Mouse (Mus musculus) adrenal gland, adult 2 months (tissue): ENCODE results near the gene Dip2b. TPM values are rescaled to one million over a fixed set of nuclear protein-coding genes. Genes with fewer than 3 reads are reported as not detected.

Source experiments
- DNase-seq: peaks from one replicate; pipeline ENCODE4 v3.0.0; 2021
- polyA plus RNA-seq: library from polyadenylated mRNA; depleted of rRNA; stranded (reverse); fragments of >200 nt; gene quantifications from 2 replicates; pipeline ENCODE4 v1.2.3, GENCODE M21; 2012
- total RNA-seq, 2 experiments: library from RNA; stranded (reverse); gene quantifications; 2 replicates each; pipeline ENCODE4 v1.2.3; 2021

Dip2b gene
- total and polyA plus RNA-seq, 3 experiments = 4.7 to 14.6 (median 13.8) TPM

DNA sequence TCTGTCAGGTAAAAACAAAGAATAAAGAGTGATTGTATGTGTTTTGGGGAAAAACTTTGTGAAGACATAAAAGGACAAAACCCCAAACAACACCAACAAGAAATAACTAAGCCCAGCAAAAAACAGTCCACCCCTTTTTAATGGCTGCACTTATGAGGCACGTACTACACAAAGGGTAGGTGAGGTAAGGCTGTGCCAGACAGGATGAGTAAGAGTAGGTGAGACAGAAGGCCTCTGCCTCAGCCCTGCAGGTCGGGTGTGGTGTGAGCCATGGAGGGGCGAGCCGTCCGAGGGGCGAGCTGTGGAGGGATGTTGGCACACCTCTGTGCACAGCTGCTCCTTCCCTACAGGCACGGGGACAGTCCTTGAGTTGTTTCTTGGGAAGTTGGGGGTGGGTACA lies 12.5 kb downstream of the Dip2b start:
- no peak for DNase-seq

DNA sequence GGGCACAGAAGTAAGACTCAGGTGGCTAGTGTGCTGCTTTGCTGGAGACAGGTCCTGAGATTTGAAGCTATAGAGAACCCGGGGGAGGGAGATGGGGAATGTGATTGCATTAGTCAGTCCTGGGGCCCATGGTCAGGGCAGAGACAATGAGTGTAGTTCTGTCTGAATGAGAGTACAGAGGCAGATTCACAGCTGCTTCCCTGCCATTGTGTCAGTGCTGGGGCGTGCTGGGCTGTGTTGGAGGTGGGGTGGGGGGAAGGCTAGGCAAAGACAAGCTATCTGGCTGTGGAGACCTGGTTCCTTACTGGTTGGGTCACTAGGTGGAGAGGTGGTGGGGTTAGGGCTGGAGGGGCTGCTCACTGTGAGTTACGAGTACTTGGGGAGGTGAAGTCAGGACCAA lies 14.3 kb downstream of the Dip2b start:
- DNase-seq = no peak

GRCm38 (mm10) chr15:100056397-100056908 lies 18.0 kb downstream of the Dip2b start:
- DNase-seq = no peak

DNA sequence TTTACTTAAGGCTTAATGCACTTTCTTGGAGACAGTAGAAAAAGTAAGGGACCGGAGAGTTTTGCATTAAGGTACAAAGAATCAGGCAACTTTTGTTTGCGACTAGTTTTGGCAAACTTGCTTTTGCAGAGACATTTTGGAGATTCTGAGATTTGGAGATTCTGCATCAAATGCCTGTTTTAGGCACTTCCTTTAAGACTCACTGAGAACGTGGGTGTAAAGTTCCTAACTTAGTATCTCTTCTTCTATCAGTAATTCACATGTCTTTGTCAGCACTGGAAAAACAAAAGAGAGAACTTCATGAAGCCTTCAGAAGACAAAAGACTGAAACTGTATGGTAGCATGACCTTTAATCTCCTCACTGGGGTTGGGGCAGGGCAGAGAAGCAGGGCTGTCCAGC lies 19.2 kb downstream of the Dip2b start:
- no peak for DNase-seq

GRCm38 (mm10) chr15:100058143-100058542 lies 19.7 kb downstream of the Dip2b start:
- no peak for DNase-seq

GRCm38 (mm10) chr15:100058912-100059311 lies 20.4 kb downstream of the Dip2b start:
- DNase-seq = no peak

GRCm38 (mm10) chr15:100059626-100060311 lies 21.3 kb downstream of the Dip2b start:
- no peak for DNase-seq

DNA sequence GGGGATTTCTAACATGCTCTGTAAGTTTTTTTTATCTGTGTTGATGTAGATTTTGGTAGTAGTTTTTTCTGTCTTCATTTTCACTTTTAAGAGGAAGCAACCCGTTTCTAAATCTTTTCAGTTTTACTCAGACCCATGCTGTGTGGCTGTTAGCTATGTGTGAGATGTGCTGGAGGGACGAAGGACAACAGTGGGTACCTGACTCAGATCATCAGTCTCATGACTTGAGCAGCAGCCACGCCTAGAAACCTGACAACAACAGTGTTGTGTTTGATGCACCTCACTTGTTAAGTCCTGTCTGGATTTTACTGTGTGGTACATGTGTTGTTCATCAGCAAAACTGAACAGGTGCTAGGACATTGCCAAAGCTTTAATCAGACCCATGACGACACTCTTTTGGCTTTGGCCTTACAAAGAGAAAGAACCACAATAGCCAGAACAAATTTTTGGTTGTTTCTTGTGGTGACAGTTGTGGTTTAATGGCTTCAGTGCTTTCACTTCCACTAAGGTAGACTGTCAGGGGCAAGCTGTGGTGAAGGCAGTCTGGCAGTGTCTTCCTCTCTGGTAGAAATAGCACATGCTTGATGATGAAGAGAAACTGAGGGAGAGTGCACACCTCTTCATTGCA lies 22.2 kb downstream of the Dip2b start:
- no peak for DNase-seq

DNA sequence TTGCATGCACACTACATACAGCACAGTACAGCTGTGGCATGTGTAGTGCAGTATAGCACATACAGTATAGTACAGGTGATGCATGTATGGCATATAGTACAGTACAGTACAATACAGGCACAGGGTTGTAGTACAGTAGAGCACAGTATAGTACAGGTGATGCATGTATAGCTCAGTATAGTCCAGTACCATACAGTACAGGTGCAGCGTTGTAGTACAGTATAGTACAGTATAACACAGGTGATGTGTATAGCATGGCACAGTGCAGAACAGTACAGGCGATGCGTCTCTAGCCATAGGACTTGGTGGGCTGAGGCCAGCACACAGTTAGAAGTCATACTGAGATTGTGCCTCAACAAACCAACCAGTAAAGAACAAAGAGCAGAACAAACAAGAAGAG lies 22.9 kb downstream of the Dip2b start:
- DNase-seq = no peak

DNA sequence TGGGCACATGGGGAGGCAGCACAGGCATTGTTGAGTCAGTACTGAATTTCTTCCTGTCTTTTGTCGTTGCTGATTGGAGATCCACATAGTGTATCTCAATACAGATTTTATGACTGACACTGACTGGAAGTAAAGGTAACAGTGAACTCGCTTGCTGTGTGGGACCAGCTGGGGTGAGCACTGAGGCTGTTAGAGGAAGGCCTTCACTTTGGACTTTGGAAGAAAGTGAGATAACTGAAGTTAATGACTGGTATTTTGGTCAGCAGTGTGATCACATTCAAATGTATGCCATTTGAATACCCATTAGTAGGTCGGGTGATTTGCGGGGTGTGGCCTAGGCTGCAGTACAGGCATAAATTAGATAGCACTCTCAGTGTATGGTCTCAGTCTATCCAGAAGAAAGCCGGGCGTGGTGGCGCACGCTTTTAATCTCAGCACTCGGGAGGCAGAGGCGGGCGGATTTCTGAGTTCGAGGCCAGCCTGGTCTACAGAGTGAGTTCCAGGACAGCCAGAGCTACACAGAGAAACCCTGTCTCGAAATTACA lies 24.8 kb downstream of the Dip2b start:
- DNase-seq = no peak

DNA sequence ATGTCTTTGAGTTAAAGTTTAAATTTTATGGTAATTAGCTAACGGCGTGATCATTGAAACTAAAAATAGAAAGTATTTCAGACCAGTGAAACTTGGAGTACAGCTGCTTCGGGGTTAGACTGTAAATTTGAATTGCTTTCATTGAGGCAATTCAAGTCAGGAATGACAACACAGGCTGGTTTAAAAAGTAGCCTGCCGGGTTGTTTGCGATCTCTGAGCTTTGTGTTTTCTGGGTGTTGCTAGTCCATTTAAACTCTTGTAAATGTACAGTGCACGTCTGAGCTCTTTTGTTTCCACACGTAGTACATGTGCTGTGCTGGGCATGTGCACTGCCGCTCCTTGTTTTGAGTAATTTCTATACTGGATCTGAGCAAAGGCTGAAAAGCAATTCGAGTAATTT lies 28.2 kb downstream of the Dip2b start:
- DNase-seq = no peak

DNA sequence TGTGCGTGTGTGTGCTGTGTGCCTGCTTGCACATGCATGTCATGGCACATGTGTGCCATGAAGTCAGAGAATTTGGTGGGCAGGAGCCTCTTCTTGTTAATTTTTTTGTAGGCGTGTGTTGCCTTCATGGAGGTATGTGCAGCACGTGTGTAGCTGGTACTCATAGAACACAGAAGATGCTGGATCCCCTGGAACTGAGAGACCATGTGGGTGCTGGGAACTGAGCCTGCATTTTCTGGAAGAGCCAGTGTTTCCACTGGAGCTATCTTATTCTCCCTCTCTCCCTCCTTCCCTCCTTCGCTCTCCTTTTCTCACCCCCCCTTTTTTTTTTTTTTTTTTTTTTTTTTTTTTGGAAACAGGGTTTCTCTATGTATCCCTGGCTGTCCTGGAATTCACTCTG lies 30.6 kb downstream of the Dip2b start:
- no peak for DNase-seq

DNA sequence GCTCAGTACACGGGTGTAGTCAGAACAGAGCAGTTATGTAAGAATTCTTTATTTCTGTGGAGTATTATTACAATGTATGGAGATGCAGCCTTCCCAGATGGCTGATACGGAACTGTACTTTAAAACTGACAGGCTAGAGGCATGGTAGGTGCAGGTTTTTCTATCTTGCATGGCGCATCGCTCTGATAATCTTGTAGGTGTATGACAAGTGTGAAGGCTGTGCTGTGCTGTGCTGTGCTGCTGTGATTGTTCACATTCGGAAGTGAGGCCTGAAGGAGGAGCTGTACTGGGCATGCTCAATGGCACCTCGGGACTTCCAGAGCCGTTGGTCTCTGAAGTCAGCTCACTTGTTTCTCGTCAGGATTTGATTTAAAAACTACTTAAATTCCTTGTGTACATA lies 31.6 kb downstream of the Dip2b start:
- no peak for DNase-seq

- no peak for DNase-seq
Observed at GRCm38 (mm10) chr15:100071819-100072218, 33.4 kb downstream of the Dip2b start.

GRCm38 (mm10) chr15:100073696-100074453 lies 35.4 kb downstream of the Dip2b start:
- DNase-seq = no peak

DNA sequence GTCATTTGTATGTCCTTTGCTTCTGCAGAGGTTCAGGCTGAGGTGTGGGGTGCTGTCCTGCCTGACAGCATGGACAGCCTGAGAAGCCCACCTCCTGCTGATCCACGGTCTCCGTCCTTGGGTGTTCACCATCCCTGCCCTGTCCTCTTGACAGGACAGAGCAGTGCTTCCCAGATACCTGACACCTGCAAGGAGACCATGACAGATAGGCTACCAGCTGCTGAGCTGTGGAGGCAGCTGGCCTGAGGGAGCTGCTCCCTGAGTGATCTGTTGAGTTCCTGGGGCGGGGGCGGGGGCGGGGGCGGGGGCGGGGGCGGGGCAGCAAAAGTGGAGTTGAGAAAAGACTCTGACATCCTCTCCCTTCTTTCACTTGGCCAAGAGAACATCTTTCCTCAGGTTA lies 36.3 kb downstream of the Dip2b start:
- no peak for DNase-seq

DNA sequence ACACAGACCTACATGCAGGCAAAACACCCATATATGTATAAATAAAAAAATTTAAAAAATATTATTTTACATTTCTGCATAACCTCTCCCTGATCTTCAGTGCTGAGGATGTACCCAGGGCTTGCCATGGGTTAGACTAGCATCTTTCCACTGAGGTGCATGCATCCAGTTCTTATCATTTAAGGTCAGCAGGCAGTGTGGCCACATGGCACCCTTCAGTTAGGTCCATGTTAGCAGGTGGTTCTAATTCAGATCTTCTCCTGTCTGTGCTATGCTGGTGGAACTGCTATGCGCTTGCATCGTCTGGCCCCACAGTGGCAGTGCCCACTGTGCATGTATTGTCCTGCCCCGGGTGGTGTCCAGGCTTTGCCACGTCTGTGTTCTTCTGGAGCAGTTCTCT lies 37.9 kb downstream of the Dip2b start:
- no peak for DNase-seq

- DNase-seq = peak; percentile 71
Observed at GRCm38 (mm10) chr15:100080833-100081477, 42.5 kb downstream of the Dip2b start.

GRCm38 (mm10) chr15:100081478-100081998 lies 43.1 kb downstream of the Dip2b start:
- no peak for DNase-seq

GRCm38 (mm10) chr15:100082052-100082451 lies 43.6 kb downstream of the Dip2b start:
- peak; percentile 36 for DNase-seq

DNA sequence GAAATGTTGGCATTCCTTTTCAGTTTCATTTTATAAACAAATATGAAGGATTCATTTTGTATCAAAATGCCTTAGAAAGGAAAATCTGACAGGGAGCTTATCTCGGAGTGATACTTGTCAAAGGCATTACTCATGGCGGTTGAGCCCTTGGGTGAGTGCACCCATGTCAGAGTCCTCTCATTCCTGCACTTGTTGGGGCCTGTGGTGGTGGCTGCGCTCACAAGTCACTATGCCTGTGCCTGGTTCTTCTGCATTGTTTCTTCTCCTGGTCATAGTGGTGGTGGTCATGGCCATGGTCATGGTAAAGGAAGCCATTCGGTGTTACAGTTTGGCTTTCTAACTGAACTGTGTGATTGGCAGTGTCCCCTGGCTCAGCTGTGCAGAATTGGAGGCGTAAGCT lies 44.3 kb downstream of the Dip2b start:
- no peak for DNase-seq

- DNase-seq = no peak
Observed at GRCm38 (mm10) chr15:100083882-100084281, 45.4 kb downstream of the Dip2b start.
